Mouse (Mus musculus) mouse embryonic stem cell (cell line): ENCODE data around the gene Lrrc40.
"Not testable (repeated sequence)": the region's sequence is repeated elsewhere in the genome, so short reads cannot be mapped to it uniquely, and the experiment has no call there.

Experiments
- in situ Hi-C, 2 experiments: fragments of 300-500 bp; cut with MboI; formaldehyde crosslinking; loops; 1 replicate in 1 of 2; 3 replicates in 1 of 2; pipeline ENCODE4 v1.14.3; 2019 to 2020; ENCODE audit warnings: low sequenced_read_pairs in 2 of 2, low pct_unique_long_range_greater_than_20kb in 1 of 2, mixed read lengths in 1 of 2; ENCODE audit not compliant: unreplicated experiment in 1 of 2

The Lrrc40 gene

DNA sequence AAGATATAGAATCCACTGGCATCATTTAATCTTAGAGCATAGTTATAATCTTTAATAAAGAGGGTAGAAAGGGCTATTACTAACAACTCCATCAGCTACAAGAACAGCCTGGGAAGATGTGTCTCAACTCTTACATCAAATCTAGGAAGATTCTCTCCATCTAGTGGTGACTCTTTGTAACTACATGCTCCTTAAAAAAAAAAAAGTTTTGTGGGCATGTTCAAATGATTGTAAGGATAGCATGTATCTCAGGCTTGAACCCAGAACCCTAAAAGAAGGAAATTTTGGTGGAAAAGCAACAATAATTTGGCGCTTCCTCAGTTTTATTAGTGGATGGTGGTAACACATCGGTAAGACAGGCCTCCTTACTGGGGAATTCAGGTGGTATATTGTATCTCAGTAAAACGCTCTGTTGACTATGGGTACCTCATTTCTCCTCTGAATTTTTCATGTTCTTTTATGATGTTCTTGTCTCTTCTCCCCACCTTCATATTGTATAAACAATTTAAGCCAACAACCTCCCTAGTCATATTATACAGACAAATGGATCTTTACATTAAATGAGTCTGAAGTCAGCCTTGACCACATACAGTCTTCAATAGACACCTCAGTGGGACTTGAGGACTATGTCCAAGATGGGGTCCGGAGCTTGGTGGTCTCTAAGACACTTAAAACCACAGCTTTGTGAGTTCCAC, 40.4 kb downstream of the Lrrc40 start:
- in situ Hi-C loops: no loop called here

DNA sequence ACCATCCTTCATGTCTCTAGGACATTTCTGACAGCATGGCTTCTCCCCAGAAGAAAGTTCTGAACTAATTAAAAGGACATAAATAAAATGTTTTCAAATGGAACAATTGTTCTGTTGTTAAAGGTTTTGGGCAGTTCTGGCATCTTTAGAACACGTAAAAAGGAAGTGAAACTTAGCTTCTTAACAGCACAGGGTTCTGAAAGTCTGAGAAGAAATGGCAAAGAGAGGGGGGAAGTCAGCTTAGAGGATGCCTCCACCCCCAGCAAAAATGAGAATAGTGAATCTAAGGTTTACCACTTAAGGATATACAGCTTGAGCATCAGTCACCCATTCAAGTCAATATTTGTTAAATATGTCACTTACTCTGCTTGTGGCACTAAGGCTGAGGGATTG, 40.9 kb downstream of the Lrrc40 start:
- in situ Hi-C loops: no loop called here

DNA sequence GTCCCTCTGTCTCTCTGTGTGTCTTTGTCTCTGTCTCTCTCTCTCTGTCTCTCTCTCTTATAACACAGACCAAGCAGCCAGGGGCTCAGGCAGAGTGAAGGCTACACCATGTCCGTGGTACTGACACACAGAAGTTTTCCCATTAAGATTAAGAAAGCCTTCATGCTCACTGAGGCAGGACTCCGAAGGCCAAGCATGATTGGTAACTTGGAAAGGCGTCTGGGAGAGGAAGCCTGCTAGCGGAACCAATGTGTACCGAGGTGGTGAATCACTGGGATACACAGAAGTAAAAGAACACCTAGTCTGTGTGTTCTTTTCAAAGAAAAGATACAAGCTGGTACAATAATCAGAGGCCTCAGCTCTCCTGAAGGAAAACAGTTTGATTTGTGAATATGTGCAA, 41.4 kb downstream of the Lrrc40 start:
- in situ Hi-C loops: no loop called here

DNA sequence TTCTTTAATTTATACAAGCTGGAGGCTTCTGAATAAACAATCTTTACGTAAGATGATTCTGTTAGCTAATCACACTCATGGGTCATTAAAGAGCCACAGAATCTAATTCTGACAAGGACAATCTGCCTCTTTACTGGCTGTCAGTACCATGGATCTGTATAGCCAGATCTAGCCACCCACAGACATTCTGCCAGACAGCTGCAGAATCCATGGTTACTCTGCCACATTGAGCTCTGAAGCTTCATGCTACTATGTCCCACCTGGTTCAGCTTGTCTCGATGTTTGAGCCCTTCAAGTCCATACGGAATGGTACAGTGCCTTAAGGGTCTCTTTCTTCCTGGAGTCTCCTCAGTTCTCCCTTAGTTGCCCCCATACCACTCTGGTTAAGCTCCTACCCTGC, 55.1 kb downstream of the Lrrc40 start:
- in situ Hi-C loops: no loop called here

DNA sequence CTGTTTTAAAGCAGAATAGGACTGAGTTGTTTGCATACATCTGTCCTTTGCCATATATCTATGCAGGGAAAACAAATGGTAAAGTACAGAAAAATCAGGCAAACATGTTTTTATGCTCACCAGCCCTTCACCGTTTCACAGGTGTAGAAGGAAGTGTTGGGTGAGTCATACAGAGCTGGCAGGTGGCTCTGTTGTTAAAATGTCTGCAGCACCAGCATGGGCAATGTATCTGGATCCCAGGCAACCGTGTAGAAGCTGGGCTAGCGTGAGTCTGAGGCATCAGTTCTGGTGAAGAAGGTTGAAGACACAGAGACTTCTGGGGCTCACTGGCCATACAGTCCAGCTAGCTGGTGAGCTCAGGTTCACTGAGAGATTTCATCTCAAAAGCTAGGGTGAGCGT, 57.5 kb downstream of the Lrrc40 start:
- in situ Hi-C loops: no loop called here

DNA sequence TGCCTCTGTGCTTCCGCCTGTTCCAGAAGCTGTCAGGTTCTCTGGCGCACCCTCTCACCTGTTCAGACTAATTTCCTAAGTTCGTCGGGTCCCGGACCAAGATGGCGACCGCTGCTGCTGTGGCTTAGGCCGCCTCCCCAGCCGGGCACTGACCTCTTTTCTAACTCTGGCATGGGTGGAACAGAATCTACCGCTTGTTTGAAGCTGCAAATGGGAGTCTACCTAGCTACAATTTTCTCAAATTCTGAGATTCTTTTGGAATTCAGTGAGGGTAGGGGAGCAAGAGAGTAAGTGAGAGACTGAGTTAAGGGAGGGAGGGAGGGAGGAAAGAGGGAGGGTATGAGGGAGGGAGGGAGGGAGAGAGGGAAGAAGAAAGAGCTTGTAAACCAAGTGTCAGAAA, 65.6 kb downstream of the Lrrc40 start:
- in situ Hi-C loops: not testable (repeated sequence)

DNA sequence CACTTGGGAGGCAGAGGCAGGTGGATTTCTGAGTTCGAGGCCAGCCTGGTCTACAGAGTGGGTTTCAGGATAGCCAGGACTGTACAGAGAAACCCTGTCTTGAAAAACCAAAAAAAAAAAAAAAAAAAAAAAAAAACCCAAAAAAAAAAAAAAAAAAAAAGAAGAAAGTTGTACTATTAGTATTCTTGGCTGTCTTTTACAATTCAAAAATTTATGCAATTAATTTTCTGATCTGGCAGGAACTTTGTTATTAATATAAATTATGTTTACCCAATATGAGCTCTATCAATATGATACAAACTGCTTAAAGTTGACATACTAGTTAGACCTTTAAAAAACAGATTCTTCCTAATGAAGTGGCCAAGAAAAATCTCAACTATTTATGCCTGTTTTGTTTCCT, 66.1 kb downstream of the Lrrc40 start:
- in situ Hi-C loops: not testable (repeated sequence)

DNA sequence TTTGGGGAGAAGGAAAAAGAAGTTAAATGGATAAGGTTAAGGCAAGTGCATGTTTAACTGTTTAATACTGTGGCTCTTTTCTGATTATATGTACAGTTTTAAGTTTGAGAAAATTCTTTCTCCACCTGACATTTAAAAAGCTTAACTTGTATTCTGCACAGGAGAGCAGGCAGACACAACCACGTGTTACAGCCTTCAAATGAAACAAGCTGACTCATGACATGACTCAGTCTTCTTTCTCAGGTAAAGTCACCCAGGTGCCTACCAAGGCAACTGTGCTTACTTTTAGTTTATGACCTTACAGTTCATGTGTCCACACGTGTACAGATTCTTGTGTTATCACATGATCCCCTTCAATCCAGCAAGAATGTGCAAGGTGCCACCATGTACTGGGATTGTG, 67.0 kb downstream of the Lrrc40 start:
- in situ Hi-C loops: no loop called here

DNA sequence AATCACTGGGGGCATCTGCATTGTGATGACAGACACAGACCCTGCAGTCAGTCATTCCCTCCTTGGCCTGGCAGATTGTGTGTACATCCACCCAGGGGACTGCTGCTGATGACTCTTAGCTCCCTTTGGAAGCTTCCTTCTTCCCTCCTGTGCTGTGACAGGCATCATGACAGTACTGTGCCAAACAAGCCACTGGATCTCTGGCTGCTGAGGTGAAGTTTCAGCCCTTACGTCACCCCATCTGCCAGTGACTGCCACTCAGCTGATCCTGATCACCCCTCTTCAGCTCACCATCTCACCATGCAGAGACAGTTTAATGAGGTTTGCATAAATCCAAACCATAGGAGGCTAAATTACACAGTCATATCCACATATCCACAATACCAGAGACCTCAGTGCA, 68.8 kb downstream of the Lrrc40 start:
- in situ Hi-C loops: no loop called here
